Mouse (Mus musculus): ENCODE measurements around the gene Gm17387. TPM values are rescaled to one million over a fixed set of nuclear protein-coding genes. Genes with fewer than 3 reads are reported as not detected.

Gene Gm17387
- polyA plus RNA-seq, 1 experiment from 2014 or later = not detected

DNA sequence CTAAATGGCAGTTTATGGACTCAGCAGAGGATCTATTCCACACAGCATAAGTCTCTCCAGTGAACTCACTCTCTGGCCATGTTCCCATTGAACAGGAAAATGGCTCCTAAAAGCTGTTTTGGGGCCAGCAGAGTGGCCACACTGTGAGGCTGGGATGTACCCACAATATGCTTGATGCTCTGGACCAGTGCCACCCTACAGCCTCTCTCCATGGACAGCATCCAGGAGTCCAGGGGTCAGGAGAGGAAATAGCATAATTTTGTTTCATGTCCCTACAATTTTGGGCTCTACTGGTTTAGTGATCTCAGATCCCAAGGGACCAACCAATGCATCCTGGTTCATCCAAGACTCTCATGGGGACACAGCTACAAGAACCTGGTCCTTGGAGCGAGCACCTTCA lies 28.6 kb downstream of the Gm17387 start:
- DNase-seq (ENCODE audit: low spot score) (no peak), ATAC-seq (no peak)
- Histone ChIP-seq H3K9me3 (ENCODE audit: low read length) (no peaks in the 10 kb centered on the region), H3K27me3 (replicated peaks; ENCODE audit: insufficient read depth, low read length) (peaks cover 17% of the 10 kb centered on the region; the same call in 1 of the 2 replicates), H3K9ac (replicated peaks; ENCODE audit: low read depth) (no peak overlapping the region), H3K27ac (ENCODE audit: low read length) (no peak overlapping the region), H3K4me3 (ENCODE audit: low read depth, low read length) (no peak overlapping the region), H3K4me2 (replicated peaks; ENCODE audit: low read depth, low read length) (no peak overlapping the region), H3K36me3 (ENCODE audit: insufficient read depth, low read length) (no peaks in the 10 kb centered on the region), H3K4me1 (ENCODE audit: insufficient read depth, low read depth, low read length) (0 out of 2 replicates have a peak, but pooled peaks cover 7% of the 10 kb centered on the region)
- TF ChIP-seq CTCF (IDR thresholded peaks at IDR 0.05) (no peak), EP300 (IDR thresholded peaks at IDR 0.05) (no peak)
- 88% methylated on average over 1 of the region's 1 CpGs for WGBS

DNA sequence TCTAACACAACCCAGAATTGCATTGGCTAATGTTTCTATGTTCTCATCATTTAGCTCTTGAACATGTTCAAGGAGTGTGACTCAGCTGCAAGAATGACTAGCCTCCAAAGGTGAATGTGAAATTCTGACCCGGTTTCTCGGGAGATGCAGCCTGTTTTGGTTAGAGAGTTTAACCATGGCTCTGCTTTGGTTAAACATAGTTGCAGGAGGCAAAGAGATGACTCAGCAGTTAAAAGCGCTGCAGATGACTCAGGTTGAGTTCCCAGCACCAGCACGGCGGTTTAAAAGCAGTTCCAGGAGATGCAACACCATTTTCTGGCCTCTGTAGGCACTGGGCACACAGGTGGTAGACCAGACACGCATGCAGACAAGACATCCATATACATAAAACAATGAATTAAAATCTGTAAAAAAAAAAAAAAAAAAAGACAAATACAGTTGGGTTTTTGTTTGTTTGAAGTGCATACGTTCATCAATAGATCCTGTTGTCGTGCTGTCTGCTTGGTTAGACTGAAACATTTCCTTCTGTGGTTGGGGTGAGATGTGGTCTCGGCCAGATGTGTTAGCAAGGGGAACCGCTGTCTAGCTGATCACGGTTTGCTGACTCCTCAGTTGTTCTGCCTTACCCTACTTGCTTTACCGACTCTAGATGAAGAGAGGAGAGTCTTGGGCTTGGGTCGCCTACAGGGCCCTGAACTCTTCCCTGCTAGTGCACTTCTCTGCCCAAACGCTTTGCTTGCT lies 29.8 kb downstream of the Gm17387 start:
- H3K4me3 ChIP-seq (ENCODE audit: low read depth, low read length) = no peak overlapping the region
- no peak for TF ChIP-seq EP300 (IDR thresholded peaks at IDR 0.05)
- H3K9me3 ChIP-seq (ENCODE audit: low read length) = no peaks in the 10 kb centered on the region
- H3K27me3 ChIP-seq (replicated peaks; ENCODE audit: insufficient read depth, low read length) = peaks cover 17% of the 10 kb centered on the region; the same call in 1 of the 2 replicates
- no peak for ATAC-seq
- no peak for DNase-seq (ENCODE audit: low spot score)
- WGBS = 89% methylated on average over 14 of the region's 14 CpGs
- no peak overlapping the region for H3K9ac ChIP-seq (replicated peaks; ENCODE audit: low read depth)
- H3K36me3 ChIP-seq (ENCODE audit: insufficient read depth, low read length) = no peaks in the 10 kb centered on the region
- no peak overlapping the region for H3K4me2 ChIP-seq (replicated peaks; ENCODE audit: low read depth, low read length)
- no peak overlapping the region for H3K27ac ChIP-seq (ENCODE audit: low read length)
- H3K4me1 ChIP-seq (ENCODE audit: insufficient read depth, low read depth, low read length) = 0 out of 2 replicates have a peak, but pooled peaks cover 7% of the 10 kb centered on the region

DNA sequence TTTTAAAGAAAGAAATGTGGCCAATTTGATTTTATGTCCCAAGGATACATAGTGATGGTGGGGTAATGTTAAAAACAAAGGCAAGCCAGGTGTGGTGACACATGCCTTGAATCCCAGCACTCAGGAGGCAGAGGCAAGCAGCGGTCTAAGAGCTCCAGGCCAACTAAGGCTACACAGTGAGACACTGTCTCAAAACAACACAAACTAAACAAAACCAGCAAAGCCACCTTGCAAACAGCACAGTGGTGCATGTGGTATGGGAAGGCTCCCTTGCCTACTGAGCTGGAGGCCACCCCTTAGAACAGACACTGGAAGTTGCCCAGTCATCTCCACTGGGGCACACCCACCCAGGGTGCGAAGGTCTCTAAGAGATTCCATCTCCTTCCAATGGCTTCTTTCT lies 31.0 kb downstream of the Gm17387 start:
- H3K4me1 ChIP-seq (ENCODE audit: insufficient read depth, low read depth, low read length) = 0 out of 2 replicates have a peak, but pooled peaks cover 7% of the 10 kb centered on the region
- no peaks in the 10 kb centered on the region for H3K9me3 ChIP-seq (ENCODE audit: low read length)
- H3K9ac ChIP-seq (replicated peaks; ENCODE audit: low read depth) = no peak overlapping the region
- DNase-seq (ENCODE audit: low spot score) (no peak), ATAC-seq (no peak)
- TF ChIP-seq CTCF (IDR thresholded peaks at IDR 0.05) (no peak), EP300 (IDR thresholded peaks at IDR 0.05) (no peak)
- H3K27ac ChIP-seq (ENCODE audit: low read length) = no peak overlapping the region
- H3K4me3 ChIP-seq (ENCODE audit: low read depth, low read length) = no peak overlapping the region
- H3K27me3 ChIP-seq (replicated peaks; ENCODE audit: insufficient read depth, low read length) = peaks cover 17% of the 10 kb centered on the region; the same call in 1 of the 2 replicates
- H3K36me3 ChIP-seq (ENCODE audit: insufficient read depth, low read length) = no peaks in the 10 kb centered on the region
- no peak overlapping the region; the same call in 1 of the 2 replicates for H3K4me2 ChIP-seq (replicated peaks; ENCODE audit: low read depth, low read length)
- 77% methylated on average over 2 of the region's 2 CpGs for WGBS

DNA sequence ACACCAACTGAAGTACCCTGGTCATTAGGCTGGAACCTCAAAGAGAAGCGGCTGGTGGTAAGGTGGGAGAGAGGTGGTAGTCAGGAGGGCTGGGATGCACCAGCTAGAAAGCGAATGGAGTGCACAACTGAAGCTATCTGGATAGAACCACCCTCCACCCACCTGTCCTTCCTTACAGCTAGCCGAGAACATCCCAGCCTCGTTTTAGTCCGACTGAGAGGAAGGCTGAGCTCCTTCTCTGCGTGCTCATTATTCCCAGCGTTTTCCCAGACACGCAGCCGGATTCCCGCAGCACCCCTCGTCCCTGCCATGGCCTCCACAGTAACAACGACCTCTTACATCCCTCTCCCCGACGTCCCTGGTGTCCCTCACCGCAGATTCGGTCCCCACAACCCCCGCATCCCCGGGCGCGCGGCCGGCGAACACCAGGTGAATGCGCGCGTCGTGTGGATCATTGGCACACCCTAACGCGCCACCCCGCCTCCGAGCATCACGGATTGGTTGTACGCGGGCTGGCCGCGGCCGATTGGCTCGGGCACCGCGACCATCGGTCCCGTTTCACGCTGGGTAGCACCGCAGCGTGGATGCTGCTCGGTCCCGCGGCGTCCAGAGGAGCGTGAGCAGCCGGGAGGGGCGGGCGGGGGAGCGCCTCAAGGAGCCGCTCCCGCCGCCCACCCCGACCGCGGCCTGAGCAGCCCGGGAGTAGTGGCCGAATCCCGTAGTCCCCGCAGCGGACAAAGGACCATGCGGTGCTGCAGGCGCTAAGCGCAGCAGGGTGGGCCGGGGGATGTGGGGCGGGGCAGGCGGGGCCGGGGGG lies 31.7 kb downstream of the Gm17387 start, which contains the start of gene B4galnt4:
B4galnt4 (plus strand) TSS at position 679 of the 817 bp plus-strand sequence.
- Histone ChIP-seq H3K27me3 (replicated peaks; ENCODE audit: insufficient read depth, low read length) (peaks cover 17% of the 10 kb centered on the region; the same call in 1 of the 2 replicates), H3K9me3 (ENCODE audit: low read length) (no peaks in the 10 kb centered on the region), H3K4me3 (ENCODE audit: low read depth, low read length) (peak within 1 kb of the TSS; percentile 46), H3K27ac (ENCODE audit: low read length) (no peak within 1 kb of the TSS), H3K9ac (replicated peaks; ENCODE audit: low read depth) (no peak within 1 kb of the TSS), H3K36me3 (ENCODE audit: insufficient read depth, low read length) (no peaks in the 10 kb centered on the region), H3K4me2 (replicated peaks; ENCODE audit: low read depth, low read length) (peak within 1 kb of the TSS; percentile 87), H3K4me1 (ENCODE audit: insufficient read depth, low read depth, low read length) (0 out of 2 replicates have a peak, but pooled peaks cover 7% of the 10 kb centered on the region)
- peak; percentile 91 for ATAC-seq
- 1% methylated on average over 48 of the region's 72 CpGs for WGBS
- TF ChIP-seq CTCF (IDR thresholded peaks at IDR 0.05) (no peak), EP300 (IDR thresholded peaks at IDR 0.05) (no peak)
- peak; percentile 56 for DNase-seq (ENCODE audit: low spot score)

DNA sequence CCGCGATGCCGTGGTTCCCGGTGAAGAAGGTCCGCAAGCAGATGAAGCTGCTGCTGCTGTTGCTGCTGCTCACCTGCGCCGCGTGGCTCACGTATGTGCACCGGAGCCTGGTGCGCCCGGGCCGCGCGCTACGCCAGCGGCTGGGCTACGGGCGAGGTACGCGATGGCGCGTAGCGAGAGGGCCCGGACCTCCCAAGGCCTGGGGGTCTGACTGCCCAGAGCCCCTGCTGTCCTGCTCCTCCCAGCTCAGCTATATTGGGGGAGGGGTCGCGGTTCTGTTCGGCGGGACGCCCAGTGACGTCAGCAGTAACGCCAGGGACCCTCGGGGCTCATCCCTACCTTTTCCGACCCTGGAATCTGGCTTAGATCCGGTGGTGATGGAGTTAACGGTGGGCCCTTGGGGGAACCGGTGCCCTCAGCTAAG lies 32.4 kb downstream of the Gm17387 start:
- peak overlapping the region; percentile 87 for H3K4me2 ChIP-seq (replicated peaks; ENCODE audit: low read depth, low read length)
- no peak overlapping the region for H3K9ac ChIP-seq (replicated peaks; ENCODE audit: low read depth)
- DNase-seq (ENCODE audit: low spot score) = no peak
- TF ChIP-seq EP300 (IDR thresholded peaks at IDR 0.05) = no peak
- no peaks in the 10 kb centered on the region for H3K9me3 ChIP-seq (ENCODE audit: low read length)
- WGBS = 1% methylated on average over 37 of the region's 37 CpGs
- no peaks in the 10 kb centered on the region for H3K36me3 ChIP-seq (ENCODE audit: insufficient read depth, low read length)
- H3K4me3 ChIP-seq (ENCODE audit: low read depth, low read length) = peak overlapping the region; percentile 46
- no peak overlapping the region for H3K27ac ChIP-seq (ENCODE audit: low read length)
- peaks cover 17% of the 10 kb centered on the region; the same call in 1 of the 2 replicates for H3K27me3 ChIP-seq (replicated peaks; ENCODE audit: insufficient read depth, low read length)
- ATAC-seq = peak; percentile 25
- 0 out of 2 replicates have a peak, but pooled peaks cover 7% of the 10 kb centered on the region for H3K4me1 ChIP-seq (ENCODE audit: insufficient read depth, low read depth, low read length)

DNA sequence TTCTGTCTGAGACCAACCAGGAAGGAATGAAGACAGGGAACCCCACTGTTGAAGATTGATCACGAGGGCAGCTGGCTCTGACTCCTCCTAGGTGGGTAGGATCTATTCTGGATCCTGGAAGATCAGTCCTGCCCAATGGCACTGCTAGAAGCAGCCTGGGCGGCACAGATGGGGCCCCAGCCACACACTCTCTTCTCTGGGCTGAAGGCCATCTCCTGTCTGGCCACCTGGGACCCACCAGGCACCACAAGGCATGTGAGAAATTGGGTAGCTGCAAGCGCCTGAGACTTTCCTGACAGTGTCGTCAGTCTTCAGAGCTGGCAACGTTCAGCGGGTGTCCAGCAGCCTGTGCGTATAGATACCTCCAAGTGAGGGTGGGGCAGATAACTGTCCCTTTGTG lies 33.6 kb downstream of the Gm17387 start:
- TF ChIP-seq EP300 (IDR thresholded peaks at IDR 0.05) (no peak), CTCF (IDR thresholded peaks at IDR 0.05) (no peak)
- ATAC-seq = no peak
- Histone ChIP-seq H3K27me3 (replicated peaks; ENCODE audit: insufficient read depth, low read length) (peaks cover 17% of the 10 kb centered on the region; the same call in 1 of the 2 replicates), H3K9me3 (ENCODE audit: low read length) (no peaks in the 10 kb centered on the region), H3K4me3 (ENCODE audit: low read depth, low read length) (no peak overlapping the region), H3K36me3 (ENCODE audit: insufficient read depth, low read length) (no peaks in the 10 kb centered on the region), H3K9ac (replicated peaks; ENCODE audit: low read depth) (no peak overlapping the region), H3K4me2 (replicated peaks; ENCODE audit: low read depth, low read length) (no peak overlapping the region), H3K4me1 (ENCODE audit: insufficient read depth, low read depth, low read length) (0 out of 2 replicates have a peak, but pooled peaks cover 7% of the 10 kb centered on the region), H3K27ac (ENCODE audit: low read length) (no peak overlapping the region)
- no peak for DNase-seq (ENCODE audit: low spot score)
- whole genome bisulfite sequencing = 77% methylated on average over 7 of the region's 7 CpGs
